Mouse (Mus musculus): ENCODE results near the gene Lrrc7. TPM values are rescaled to one million over a fixed set of nuclear protein-coding genes. Genes with fewer than 3 reads are reported as not detected.
A peak's percentile ranks its signal among the peaks of the same experiment; 100 is the strongest.

Gene Lrrc7
- total RNA-seq (2021) = 100 to 1,000 TPM; 118 to 126 TPM
- long read RNA-seq, experiment 1, full-length matches to known transcripts = 7 of 35 reads
- long read RNA-seq, experiment 1, partial matches to known transcripts = 8 of 35 reads
- long read RNA-seq, experiment 1, other reads (novel, unspliced or antisense) = 20 of 35 reads
- long read RNA-seq, experiment 2, full-length matches to known transcripts = 5 of 22 reads
- long read RNA-seq, experiment 2, partial matches to known transcripts = 3 of 22 reads
- long read RNA-seq, experiment 2, other reads (novel, unspliced or antisense) = 14 of 22 reads

DNA sequence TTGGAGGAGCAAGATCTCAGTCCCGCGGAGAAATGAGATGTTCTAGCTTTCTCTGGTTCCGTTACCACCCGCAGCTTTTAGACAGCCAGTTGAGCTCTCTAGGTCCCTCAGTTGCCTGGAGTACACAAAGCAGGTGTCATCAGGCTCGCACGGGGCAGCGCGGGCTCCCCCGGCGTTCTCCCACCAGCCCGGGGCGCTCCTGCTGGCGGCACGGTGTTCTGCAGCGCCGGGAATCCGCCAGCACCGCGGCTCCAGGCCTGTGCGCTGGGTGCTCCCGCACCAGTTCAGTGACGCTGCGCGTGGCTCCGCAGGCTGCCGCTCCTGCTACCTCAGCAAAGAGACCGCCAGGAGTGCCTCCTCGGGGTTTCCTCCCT lies at the start of gene Lrrc7:
Gene Lrrc7, minus strand, starts transcription at position 235 of the 374 bp plus-strand sequence.
- Histone ChIP-seq H3K27ac (peak within 1 kb of the TSS; percentile 99), H3K4me3 (peak within 1 kb of the TSS; percentile 83)
- peak; percentile 74 for TF ChIP-seq CTCF (IDR thresholded peaks at IDR 0.05)
- DNase-seq (ENCODE audit: extremely low spot score in 1 of 2, low spot score in 2 of 2) = peak; percentile 81 to 83
- intact Hi-C loops (cut with DNase I) = loop anchor here (2.0 to 10.0 kb wide), 6 partner anchors 145 to 713 kb away; no protein-coding TSS in a partner anchor

DNA sequence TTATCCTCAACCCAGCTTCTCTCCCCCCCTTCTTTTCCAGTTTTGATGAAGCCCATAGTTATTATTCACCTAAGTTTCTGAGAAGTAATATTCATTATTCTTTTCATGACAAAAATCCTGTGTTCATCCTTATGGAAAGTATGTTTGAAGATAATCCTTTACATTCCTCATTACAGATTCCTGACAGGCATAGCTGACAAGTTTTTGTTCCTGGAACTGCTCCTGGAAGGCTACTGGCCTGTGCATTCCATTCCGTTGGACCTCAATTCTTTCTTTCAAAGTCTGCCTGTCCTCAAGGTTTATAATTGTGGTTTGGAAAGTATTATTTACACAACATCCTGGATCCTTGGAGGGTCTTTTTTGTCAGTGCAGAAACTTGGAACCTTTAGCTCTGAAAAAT lies 45.0 kb upstream of the Lrrc7 start:
- no peak overlapping the region for H3K4me3 ChIP-seq
- DNase-seq (ENCODE audit: extremely low spot score in 1 of 2, low spot score in 2 of 2) = no peak
- TF ChIP-seq CTCF (IDR thresholded peaks at IDR 0.05) = no peak
- intact Hi-C loops (cut with DNase I) = no loop called here
- H3K27ac ChIP-seq = no peak overlapping the region

DNA sequence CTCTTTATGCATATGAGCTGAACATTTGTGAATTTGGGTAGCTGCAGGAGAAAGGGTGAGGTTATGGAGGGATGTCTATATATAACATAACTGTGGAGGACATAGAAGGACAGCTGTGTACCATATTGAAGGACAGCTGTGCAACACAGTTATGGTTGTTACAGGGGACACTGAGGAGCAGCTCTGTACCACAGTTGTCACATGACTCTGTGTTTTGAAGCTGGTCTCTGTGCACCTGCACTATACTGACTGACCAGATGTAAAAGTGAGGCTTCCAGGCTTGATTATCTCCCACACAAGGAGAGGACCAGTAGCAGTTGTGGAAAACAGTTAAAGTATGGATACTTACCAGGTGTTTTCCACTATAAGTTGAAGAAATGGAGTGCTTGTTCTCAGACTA lies 43.3 kb upstream of the Lrrc7 start:
- TF ChIP-seq CTCF (IDR thresholded peaks at IDR 0.05) = no peak
- Histone ChIP-seq H3K27ac (no peak overlapping the region), H3K4me3 (no peak overlapping the region)
- intact Hi-C loops (cut with DNase I) = no loop called here
- no peak for DNase-seq (ENCODE audit: extremely low spot score in 1 of 2, low spot score in 2 of 2)

DNA sequence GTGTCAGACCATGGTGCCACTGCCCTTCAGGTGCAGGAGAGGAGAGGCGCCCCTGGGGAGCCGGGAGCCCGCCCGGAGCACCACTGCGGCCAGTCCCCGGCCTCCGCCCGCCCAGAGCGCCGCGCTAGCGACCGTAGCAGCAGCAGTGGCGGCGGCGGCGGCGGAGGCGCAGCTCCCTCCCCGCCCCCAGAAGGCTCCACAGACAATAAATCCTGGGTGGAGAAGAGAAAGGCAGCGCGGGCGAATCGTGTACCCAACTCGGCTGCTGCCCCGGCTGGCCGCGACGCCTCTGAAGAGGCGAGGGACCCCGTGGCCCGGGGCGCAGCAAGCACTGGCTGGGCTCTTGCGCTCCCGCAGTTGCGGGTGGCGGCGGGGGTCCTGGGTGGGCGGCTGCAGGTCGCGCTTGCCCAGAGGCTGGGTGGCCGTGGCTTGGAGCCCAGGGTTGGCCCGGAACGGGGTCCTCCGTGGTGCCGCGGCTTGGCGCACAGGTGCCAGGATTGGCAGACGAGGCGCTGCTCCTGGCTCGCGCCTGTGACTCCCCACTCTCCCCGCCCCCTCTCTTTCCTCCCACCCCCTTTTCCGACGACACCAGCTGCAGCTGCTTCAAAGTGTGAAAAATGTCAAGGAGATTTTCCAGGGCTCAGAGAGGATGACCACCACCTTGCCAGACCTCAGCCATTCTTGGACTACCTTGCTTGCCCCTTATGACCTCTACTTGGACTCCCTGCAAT lies 600 bp downstream of the Lrrc7 start:
- H3K27ac ChIP-seq = peak overlapping the region; percentile 99
- peak; percentile 60 to 70 for DNase-seq (ENCODE audit: extremely low spot score in 1 of 2, low spot score in 2 of 2)
- peak overlapping the region; percentile 83 for H3K4me3 ChIP-seq
- intact Hi-C loops (cut with DNase I) = loop anchor here (2.0 to 10.0 kb wide), 5 partner anchors 193 to 713 kb away; no protein-coding TSS in a partner anchor
- no peak for TF ChIP-seq CTCF (IDR thresholded peaks at IDR 0.05)

DNA sequence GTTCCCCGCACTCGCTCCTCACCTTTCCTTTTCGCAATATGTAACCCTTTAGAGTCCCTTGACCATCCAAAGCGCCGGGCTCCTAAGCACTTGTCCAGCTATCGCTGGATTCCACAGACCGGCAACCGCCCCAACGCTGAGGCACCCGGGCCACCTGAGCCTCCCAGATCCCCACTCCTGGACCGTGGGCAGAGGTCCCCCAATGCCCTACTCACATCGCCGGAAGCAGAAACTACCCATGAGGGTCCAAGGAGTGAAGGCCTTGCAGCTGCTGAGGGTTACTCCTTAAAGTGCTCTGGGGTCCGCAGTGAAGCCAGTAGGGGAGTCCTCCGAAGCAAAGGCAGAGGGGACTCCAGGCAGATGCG lies 1.1 kb downstream of the Lrrc7 start:
- peak; percentile 20 to 43 for DNase-seq (ENCODE audit: extremely low spot score in 1 of 2, low spot score in 2 of 2)
- Histone ChIP-seq H3K4me3 (peak overlapping the region; percentile 83), H3K27ac (peak overlapping the region; percentile 99)
- intact Hi-C loops (cut with DNase I) = loop anchor here (1.0 to 10.0 kb wide), 7 partner anchors 192 to 714 kb away; no protein-coding TSS in a partner anchor
- no peak for TF ChIP-seq CTCF (IDR thresholded peaks at IDR 0.05)

DNA sequence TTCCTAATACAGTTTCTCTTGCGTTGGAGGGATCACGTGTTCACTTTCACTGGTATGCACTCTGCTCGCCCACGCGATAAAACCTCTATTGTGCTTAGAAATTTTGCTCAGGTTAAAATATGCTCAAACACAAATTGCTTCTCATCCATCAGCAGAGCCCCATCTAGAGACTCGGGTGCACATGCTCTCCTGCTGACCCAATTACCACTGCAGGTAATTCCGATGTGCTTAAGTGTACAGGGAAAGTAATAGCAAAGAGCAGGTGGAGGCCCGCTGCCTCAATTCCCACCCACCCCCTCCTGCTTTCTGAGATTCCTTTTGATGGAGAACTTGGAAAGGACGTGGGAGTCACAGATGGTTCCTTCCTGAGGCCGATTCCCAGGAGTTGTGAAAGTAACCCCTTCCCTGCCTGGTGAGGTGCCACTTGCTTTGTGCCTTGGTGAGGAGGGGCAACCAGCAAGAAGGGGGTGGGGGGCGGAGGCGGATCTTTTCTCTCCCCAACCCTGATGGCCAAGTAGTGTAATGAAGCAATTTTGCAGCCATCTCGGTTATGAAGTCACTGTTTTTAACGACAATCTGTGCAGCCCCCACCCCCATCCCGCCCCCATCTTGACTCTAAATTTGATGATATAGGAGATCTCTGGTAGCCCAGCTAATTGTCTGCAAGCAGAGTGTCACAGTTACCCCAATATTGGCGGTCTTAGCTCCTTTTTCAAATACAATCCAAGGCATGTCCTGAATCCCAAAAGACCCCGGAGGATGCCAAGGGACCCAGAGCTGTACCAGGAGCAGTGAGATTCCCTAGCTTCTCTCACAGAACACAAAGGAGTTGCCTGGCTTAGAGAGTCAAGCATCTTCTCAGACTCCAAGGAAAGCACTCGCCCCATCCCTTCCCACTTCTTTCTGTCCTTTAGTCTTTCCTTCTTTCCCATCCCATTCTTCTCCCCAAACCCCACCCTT lies 2.0 kb downstream of the Lrrc7 start:
- H3K27ac ChIP-seq = peak overlapping the region; percentile 99
- DNase-seq (ENCODE audit: extremely low spot score in 1 of 2, low spot score in 2 of 2) = peak; percentile 58 to 62
- no peak; the same call in 1 of the 2 replicates for TF ChIP-seq CTCF (IDR thresholded peaks at IDR 0.05)
- H3K4me3 ChIP-seq = peak overlapping the region; percentile 83
- intact Hi-C loops (cut with DNase I) = loop anchor here (1.0 to 10.0 kb wide), 9 partner anchors 155 to 715 kb away; no protein-coding TSS in a partner anchor

DNA sequence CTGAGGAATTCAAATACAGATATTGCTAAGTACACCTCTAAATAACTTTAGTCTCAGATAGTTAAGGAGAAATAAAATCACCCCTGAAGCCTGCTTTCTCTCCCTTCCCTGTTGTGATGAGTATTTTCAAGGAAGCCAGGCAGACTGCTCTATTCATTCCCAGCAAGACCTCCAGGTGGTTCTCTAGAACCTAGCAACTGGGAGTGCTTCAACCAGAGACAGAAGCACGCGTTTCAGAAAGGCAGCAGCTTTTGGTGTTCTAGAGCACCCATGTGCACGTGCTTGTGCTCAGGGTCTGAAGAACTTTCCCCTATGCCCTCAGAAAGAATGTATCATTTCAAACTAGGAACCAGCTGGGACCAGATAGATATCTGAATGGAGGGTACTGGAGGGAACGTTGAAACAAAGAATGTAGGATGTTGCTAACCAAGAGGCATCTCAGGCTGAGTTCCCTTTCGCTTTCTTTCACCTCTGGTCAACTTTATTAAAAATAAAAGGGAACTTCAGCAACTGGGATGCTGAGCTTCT lies 2.8 kb downstream of the Lrrc7 start:
- intact Hi-C loops (cut with DNase I) = loop anchor here (10.0 kb wide), 2 partner anchors 154 to 354 kb away; no protein-coding TSS in a partner anchor
- Histone ChIP-seq H3K27ac (peak overlapping the region; percentile 99), H3K4me3 (peak overlapping the region; percentile 83)
- DNase-seq (ENCODE audit: extremely low spot score in 1 of 2, low spot score in 2 of 2) = no peak
- TF ChIP-seq CTCF (IDR thresholded peaks at IDR 0.05) = no peak; the same call in 1 of the 2 replicates

DNA sequence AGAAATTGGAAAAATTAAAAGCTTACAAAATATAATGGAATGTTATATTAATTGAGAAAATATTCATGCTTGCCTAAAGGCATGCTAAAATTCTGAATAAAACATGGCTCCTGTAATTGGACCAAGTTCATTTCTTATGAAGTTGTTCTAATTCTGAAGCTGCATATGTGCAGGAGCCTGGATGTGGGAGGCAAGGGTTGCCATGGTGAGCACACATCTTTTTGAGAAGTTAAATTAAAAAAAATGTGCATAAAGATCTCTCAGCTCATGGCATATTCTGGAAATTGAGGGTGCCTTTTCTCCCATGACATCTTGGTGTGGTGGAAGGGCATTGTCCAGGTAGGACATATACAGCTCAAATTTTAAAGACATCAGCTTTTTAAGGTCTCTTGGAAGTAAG lies 3.4 kb downstream of the Lrrc7 start:
- peak overlapping the region; percentile 83 for H3K4me3 ChIP-seq
- intact Hi-C loops (cut with DNase I) = loop anchor here (10.0 kb wide), 2 partner anchors 154 to 354 kb away; no protein-coding TSS in a partner anchor
- peak overlapping the region; percentile 99 for H3K27ac ChIP-seq
- DNase-seq (ENCODE audit: extremely low spot score in 1 of 2, low spot score in 2 of 2) = peak in 1 of 2 experiments; percentile 23
- no peak for TF ChIP-seq CTCF (IDR thresholded peaks at IDR 0.05)

DNA sequence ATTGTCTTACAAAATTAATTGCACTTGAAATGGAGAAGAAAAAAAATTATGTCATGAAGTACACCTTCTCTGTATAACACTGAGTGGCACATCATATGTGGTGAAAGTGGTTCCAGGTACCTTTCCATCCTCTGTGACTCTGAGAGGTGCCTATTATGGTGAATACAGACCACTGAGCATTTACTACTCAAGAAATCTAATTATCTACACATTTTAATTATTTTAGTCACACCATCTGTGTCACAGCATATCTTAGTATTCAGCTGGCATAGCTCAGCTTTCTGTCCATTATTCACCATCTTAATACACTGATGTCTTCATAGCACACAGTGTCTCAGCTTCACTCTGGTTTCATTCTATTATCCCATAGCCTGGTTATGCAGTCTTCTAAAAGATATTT lies 7.7 kb downstream of the Lrrc7 start:
- H3K4me3 ChIP-seq = no peak overlapping the region
- DNase-seq (ENCODE audit: extremely low spot score in 1 of 2, low spot score in 2 of 2) = no peak
- no peak overlapping the region for H3K27ac ChIP-seq
- intact Hi-C loops (cut with DNase I) = loop anchor here (10.0 kb wide), 2 partner anchors 149 to 349 kb away; no protein-coding TSS in a partner anchor
- TF ChIP-seq CTCF (IDR thresholded peaks at IDR 0.05) = no peak

DNA sequence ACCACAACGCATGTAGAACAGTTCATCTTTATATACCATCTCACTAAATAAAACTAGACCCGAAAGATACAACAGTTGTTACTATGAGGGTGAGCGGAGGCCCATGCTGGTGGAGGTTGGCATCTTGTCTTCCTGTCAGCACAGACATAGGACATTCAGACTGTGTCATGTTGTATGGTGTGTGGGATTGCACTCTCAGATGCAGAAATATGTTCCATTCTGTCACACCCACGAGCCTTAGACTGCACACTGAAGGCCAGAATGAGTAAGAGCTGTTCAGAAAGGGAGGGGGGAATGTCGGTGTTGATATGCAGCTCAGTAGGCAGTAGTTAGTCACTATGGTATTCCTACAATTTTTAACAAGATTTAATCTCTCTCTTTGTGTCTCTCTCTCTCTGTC lies 9.9 kb downstream of the Lrrc7 start:
- Histone ChIP-seq H3K27ac (no peak overlapping the region), H3K4me3 (no peak overlapping the region)
- intact Hi-C loops (cut with DNase I) = loop anchor here (10.0 kb wide), 2 partner anchors 147 to 347 kb away; no protein-coding TSS in a partner anchor
- DNase-seq (ENCODE audit: extremely low spot score in 1 of 2, low spot score in 2 of 2) = peak; percentile 32 to 40
- no peak for TF ChIP-seq CTCF (IDR thresholded peaks at IDR 0.05)

DNA sequence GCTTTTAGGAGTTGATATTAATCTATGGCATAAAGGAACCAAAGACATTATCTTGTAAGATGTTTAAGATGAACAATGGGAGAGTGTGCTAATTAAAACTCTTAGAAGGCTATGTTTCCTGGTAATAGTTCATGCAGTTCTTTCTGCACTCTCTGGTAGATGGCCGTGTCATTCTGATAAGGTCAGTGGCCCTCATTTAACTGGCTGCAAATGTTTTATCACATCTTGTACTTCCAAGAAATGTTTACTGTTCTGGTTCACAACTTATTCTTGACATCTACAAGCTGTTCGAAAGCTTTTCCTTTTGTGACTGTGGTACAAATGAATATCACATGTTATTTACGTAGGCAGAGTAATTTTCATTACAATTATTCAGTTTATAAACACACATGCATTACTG lies 18.5 kb downstream of the Lrrc7 start:
- no peak for TF ChIP-seq CTCF (IDR thresholded peaks at IDR 0.05)
- intact Hi-C loops (cut with DNase I) = no loop called here
- Histone ChIP-seq H3K4me3 (no peak overlapping the region), H3K27ac (no peak overlapping the region)
- DNase-seq (ENCODE audit: extremely low spot score in 1 of 2, low spot score in 2 of 2) = no peak

All from left cerebral cortex, adult 2 months (tissue).